Mouse (Mus musculus) adrenal gland, postnatal 10 days (tissue): ENCODE data around the gene Ttc8. TPM values are rescaled to one million over a fixed set of nuclear protein-coding genes. Genes with fewer than 3 reads are reported as not detected.
"Not testable (repeated sequence)": the region's sequence is repeated elsewhere in the genome, so short reads cannot be mapped to it uniquely, and the experiment has no call there.

Experiments used
- DNase-seq: peaks from one replicate; pipeline ENCODE4 v3.0.0; 2021; ENCODE audit warnings: mixed read lengths
- long read RNA-seq, 2 experiments: library from polyadenylated mRNA; stranded (forward); transcript quantifications; one replicate each; pipeline ENCODE4 v2.0.0; 2021
- total RNA-seq, 2 experiments: library from RNA; stranded (reverse); gene quantifications; 2 replicates each; pipeline ENCODE4 v1.2.3; 2021

Ttc8 gene
- total RNA-seq = 10 to 100 TPM; 17.4 to 25.8 TPM
- long read RNA-seq, experiment 1, transcript Ttc8-202 (14 exons, 2,272 nt) = major isoform, 11 of 11 reads
- long read RNA-seq, experiment 1, partial matches to known transcripts = 0 of 11 reads
- long read RNA-seq, experiment 1, other reads (novel, unspliced or antisense) = 0 of 11 reads
- long read RNA-seq, experiment 2, transcript Ttc8-202 (14 exons, 2,272 nt) = major isoform, 6 of 11 reads
- long read RNA-seq, experiment 2, partial matches to known transcripts = 0 of 11 reads
- long read RNA-seq, experiment 2, other reads (novel, unspliced or antisense) = 4 of 11 reads

- DNase-seq = peak; percentile 89
Observed at GRCm38 (mm10) chr12:98920194-98920991, at the start of gene Ttc8. Gene Ttc8, plus strand, starts transcription at chr12:98920574.

DNA sequence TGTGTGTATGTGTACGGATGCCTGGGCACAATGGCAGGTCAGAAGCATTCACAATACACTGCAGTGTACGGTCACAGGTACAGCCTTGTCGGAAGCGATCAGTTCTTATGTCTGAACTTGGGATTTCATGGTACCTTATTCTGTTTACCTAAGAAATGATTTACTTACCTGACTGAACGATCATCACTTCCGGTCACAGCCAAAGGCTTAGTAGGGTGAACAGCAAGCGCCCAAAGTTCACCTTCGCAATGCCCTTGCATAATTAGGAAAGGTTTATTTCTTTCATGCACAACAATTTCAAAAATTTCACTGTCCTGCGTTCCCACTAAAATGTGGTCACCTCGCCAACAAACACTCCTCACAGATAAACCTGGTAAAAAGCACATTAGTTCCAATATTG, 47.5 kb upstream of the Ttc8 start:
- DNase-seq = no peak

DNA sequence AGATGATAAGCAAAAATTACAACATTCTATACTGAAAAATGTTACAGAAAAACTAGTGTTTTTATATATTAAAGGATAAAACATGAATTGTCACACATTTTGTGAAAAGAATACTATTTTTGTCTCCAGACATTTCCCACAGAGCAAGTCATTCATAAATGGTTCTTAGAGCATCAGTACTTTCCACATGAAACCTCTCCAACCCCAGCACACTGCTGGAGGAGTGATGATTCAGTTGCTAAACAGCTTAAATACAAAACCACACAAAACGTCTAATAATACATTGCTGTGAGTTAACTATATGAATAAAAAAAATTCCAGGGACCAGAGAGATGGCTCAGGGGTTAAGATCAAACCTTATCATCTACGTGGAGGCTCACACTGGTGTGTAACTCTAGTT, 45.2 kb upstream of the Ttc8 start:
- no peak for DNase-seq

DNA sequence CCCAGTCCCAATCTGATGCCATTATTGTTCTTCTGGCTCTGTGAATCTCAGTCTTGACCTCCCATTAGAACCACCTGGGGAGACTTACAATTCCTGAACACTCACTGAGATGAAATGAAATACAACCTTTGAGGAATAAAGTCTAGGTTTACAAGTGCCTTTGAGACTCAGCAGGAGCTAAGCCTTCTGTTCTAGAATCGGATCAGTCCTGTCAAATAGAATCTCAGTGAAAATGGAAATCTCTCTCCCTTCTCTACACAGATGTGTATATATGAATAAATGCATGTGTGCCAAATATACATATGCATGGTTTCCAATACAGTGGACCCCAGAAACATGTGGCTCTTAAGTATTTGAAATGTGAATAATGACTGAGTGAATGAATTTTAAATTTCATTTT, 41.7 kb upstream of the Ttc8 start:
- DNase-seq = no peak

- peak; percentile 6 for DNase-seq
Observed at GRCm38 (mm10) chr12:98881796-98882195, 38.6 kb upstream of the Ttc8 start.

DNA sequence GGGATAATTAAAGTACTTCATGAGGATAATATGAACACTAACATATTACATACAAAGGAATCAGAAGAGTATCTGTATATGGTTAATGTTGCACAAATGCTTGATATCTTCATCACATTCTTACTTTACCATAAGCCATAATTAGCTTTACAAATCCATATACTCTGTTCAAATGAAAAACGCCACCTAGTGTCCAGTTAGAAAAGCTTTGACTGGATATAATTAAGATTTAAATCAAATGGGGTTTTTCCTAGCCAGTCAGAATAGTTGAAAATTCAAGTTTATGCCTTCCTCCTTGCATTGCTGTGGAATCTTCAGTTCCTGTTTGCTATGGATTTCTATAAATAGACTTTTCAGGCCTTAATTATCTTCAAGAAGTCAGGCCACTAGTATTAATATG, 35.9 kb upstream of the Ttc8 start:
- DNase-seq = no peak

GRCm38 (mm10) chr12:98896761-98897160, 23.6 kb upstream of the Ttc8 start:
- DNase-seq = no peak

DNA sequence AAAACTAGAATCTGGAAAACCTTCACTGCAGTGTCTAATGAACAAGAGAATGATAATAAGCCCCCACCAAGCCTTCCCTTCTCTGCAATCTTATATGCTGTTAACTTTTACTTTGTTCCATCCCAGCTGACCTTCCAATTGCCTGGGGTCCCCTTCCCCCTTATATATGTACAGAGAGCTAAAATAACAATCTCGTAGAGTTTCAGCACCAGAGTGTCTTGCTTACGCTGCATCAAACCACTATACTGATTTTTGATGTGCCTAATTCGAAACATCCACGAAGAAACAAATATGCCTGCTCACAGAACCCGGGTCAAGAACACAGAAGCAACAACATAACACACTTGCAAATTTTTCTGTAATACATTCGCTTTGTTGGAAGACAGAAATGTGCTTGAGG, 20.7 kb upstream of the Ttc8 start:
- no peak for DNase-seq

- DNase-seq = peak; percentile 23
Observed at GRCm38 (mm10) chr12:98900341-98900880, 20.0 kb upstream of the Ttc8 start.

DNA sequence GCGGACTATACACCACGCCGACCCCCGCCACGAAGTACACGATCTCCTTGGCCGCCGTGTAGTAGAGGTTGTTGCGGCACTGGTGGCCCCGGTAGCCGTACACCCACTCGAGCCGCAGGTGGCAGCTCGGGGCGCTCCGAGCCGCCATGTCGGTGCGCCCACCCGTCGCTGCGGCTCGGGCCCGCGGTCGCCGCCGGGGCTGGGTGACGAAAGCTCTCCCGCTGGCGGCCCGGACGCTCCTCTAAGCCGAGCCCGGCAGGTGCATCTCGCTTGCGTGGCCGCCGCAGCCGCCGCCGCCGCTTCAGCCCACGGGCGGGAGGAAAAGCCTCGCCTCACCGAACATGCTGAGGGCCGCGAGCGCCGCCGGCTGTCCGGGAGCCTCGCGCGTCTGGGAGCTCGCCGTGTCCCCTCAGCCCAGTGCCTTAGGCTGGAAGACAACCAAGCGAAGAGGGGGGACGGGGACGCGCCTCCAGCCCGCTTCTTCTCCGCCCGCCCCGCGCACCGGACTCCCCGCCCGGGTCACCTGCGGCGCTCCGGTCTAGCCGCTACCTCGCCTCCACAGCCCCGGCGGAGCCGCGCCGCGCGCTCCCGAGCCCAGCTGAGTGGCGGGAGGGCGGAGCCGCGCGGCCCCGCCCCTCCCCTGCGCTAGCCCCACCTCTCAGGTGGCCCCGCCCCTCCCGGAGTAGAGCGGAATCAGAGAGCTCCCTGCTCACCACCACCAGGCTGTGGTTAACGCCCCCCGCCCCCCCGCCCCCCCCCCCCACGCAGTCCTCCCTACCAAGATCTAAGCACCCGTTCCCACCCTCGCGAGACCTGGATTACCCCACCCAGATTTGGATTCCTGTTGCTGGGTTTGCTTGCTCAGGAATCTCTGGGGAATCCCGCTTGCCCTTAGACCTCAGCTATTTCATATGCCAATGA, 19.2 kb upstream of the Ttc8 start, which contains the start of gene Eml5:
Eml5 (minus strand) TSS at position 604 of the 921 bp plus-strand sequence.
- DNase-seq = peak; percentile 92

GRCm38 (mm10) chr12:98905466-98905865, 14.9 kb upstream of the Ttc8 start:
- DNase-seq = no peak

DNA sequence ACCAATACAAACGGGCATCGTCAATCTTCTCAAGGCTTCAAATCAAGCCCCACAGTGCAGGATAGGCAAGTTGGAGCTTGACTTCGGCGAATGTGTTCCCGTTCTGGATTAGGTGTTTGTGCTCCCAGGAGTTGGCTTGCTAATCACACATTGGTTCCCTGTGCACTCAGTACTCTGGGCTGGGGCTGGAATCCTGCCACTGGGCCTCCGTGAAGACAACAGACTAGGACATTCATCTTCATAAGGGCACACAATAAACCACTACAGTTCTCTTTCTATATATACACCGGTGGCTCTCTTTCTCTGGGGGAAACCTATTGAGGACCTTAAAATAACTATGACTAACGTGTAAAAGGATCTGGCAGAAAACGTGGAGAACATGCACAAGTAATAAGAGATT, 10.3 kb upstream of the Ttc8 start:
- DNase-seq = no peak

- DNase-seq = no peak
Observed at GRCm38 (mm10) chr12:98931174-98931573, 10.8 kb downstream of the Ttc8 start.

DNA sequence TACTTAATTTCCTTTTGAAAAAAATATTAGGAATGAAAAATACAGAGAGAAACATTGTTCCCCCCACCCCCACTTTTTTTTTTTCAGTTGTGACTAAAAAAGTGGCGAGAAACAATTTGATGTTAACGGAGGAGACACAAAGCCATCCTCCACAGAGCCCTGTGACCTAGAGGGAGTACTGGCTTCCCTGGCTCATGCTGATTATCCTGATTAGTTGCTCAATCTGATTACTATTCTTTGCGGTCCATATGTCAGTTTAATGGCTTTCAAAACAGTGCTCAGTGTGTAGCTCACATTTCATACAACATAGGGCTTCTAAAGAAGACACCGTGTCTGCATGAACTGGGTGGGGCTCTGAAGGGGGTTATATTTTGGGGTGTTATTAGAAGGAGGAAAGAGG, 12.1 kb downstream of the Ttc8 start:
- DNase-seq = no peak

GRCm38 (mm10) chr12:98932856-98933255, 12.5 kb downstream of the Ttc8 start:
- no peak for DNase-seq

DNA sequence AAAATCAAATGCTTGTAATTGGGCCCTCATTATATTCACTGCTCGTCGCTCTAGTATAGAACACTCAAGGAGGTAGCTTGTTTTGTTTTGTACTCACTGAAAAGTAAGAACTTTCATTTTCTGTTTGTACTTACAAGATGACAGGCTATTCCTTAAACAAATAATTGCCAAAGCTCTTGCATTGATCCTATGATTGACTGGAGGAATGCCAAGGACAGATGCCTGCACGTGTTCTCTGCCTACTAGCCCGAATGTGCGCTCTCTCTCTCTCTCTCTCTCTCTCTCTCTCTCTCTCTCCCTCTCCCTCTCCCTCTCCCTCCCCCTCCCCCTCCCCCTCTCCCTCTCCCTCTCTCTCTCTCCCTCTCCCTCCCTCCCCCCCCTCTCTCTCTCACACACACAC, 30.9 kb downstream of the Ttc8 start:
- not testable (repeated sequence) for DNase-seq

GRCm38 (mm10) chr12:98956951-98957350, 36.6 kb downstream of the Ttc8 start:
- DNase-seq = no peak

- DNase-seq = no peak
Observed at GRCm38 (mm10) chr12:98957455-98957854, 37.1 kb downstream of the Ttc8 start.

DNA sequence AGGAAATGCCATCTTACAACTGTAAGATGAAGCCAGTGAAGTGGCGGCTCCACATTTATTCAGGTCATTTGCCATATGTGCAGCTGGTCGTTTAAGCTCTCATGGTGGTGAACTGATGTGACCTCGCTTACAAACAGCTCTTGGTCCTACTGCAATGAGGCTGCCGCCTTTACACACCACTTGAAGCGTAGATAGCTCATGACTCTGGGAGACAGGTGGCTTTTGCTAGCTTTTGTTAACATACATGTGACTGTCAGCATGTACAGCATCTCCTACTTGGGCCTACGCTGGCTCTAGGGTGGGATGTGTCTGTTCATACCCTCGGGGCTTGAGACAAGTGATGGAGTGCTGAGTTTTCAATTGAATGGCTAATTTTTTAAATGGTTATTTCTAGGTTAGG, 40.6 kb downstream of the Ttc8 start:
- DNase-seq = no peak

DNA sequence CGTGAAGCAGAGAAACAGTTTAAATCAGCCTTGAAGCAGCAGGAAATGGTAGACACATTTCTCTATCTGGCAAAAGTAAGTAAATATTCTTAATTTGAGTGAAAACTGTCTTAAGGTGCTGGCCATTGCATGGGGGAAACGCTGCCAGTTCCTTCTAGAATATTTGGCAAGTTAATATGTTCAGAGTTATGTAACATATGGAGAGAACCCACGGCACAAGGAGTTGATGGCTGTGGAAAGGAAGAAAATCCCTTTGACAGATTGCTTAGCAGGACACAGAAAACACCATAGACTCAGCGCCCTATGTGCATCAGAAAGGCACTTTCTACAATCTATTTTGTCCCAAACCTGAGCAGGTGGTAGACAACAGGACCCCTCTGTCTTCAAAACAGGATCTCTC, 41.0 kb downstream of the Ttc8 start:
- no peak for DNase-seq

- no peak for DNase-seq
Observed at GRCm38 (mm10) chr12:98965441-98966135, 45.2 kb downstream of the Ttc8 start.

GRCm38 (mm10) chr12:98972291-98972690, 51.9 kb downstream of the Ttc8 start:
- no peak for DNase-seq
